Mouse (Mus musculus): ENCODE data around the gene Cox5b.
"Not testable (repeated sequence)": the region's sequence is repeated elsewhere in the genome, so short reads cannot be mapped to it uniquely, and the experiment has no call there.

Gene Cox5b

GRCm38 (mm10) chr1:36691271-36692155 lies at the start of gene Cox5b:
Cox5b (plus strand) TSS chr1:36691449.
- DNase-seq: peak; percentile 98

- no peak for DNase-seq
Observed at GRCm38 (mm10) chr1:36643957-36644614, 47.2 kb upstream of the Cox5b start.

- no peak for DNase-seq
Observed at GRCm38 (mm10) chr1:36644615-36645007, 46.6 kb upstream of the Cox5b start.

GRCm38 (mm10) chr1:36646285-36646684 lies 45.0 kb upstream of the Cox5b start:
- DNase-seq: no peak

GRCm38 (mm10) chr1:36647631-36648030 lies 43.6 kb upstream of the Cox5b start:
- no peak for DNase-seq

- no peak for DNase-seq
Observed at GRCm38 (mm10) chr1:36655039-36655438, 36.2 kb upstream of the Cox5b start.

GRCm38 (mm10) chr1:36656233-36656632 lies 35.0 kb upstream of the Cox5b start:
- DNase-seq: no peak

- DNase-seq: no peak
Observed at GRCm38 (mm10) chr1:36657658-36658415, 33.4 kb upstream of the Cox5b start.

GRCm38 (mm10) chr1:36658621-36659399 lies 32.4 kb upstream of the Cox5b start:
- DNase-seq: no peak

- DNase-seq: no peak
Observed at GRCm38 (mm10) chr1:36664457-36664856, 26.8 kb upstream of the Cox5b start.

- DNase-seq: peak; percentile 14
Observed at GRCm38 (mm10) chr1:36665165-36665723, 26.0 kb upstream of the Cox5b start.

- DNase-seq: no peak
Observed at GRCm38 (mm10) chr1:36665934-36666333, 25.3 kb upstream of the Cox5b start.

- DNase-seq: not testable (repeated sequence)
Observed at GRCm38 (mm10) chr1:36668007-36668406, 23.2 kb upstream of the Cox5b start.

GRCm38 (mm10) chr1:36670256-36670655 lies 21.0 kb upstream of the Cox5b start:
- DNase-seq: no peak

GRCm38 (mm10) chr1:36671260-36671659 lies 20.0 kb upstream of the Cox5b start:
- no peak for DNase-seq

GRCm38 (mm10) chr1:36672648-36673350 lies 18.4 kb upstream of the Cox5b start:
- no peak for DNase-seq

GRCm38 (mm10) chr1:36674936-36675335 lies 16.3 kb upstream of the Cox5b start:
- no peak for DNase-seq

GRCm38 (mm10) chr1:36680893-36681292 lies 10.4 kb upstream of the Cox5b start:
- DNase-seq: no peak

GRCm38 (mm10) chr1:36682620-36683355 lies 8.5 kb upstream of the Cox5b start, which contains the start of gene Fam178b:
Fam178b (minus strand) TSS chr1:36683183.
- no peak for DNase-seq

- peak; percentile 87 for DNase-seq
Observed at GRCm38 (mm10) chr1:36683810-36684467, 7.3 kb upstream of the Cox5b start.
